Mouse (Mus musculus): ENCODE results near the gene Lmnb2.

Gene Lmnb2

DNA sequence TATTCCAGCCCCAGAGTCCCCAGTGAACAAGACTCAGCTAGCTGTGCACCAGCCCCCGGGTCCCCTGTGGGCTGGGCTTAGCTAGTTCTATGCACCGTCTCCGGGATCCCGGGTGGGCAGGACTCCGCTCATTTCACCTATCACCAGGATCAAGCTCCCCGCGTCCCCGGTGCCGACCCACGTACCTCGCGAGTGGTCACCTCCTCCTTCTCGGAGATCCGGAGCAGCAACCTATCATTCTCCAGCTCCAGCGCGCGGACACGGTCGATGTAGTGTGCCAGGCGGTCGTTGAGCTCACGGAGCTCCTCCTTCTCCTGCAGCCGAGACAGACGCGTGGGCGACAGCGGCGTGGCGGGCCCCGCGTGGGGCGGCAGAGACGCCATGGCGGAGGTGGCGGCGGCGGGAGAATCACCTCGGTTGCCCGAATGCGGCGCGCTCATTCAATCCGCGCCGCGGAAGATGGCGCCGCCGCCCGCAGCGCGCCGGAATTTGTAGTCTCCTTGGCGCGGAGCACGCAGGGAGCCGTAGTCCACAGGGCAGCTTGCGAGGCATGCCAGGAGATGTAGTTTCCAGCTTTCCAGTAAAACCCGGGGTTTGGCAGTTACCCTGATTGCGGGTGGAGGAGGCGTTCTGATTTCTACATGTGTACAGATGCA, at the start of gene Lmnb2:
Gene Lmnb2 (minus strand): TSS at position 467 of the 656 bp plus-strand sequence.
- peak; percentile 70 to 85 for DNase-seq (ENCODE audit: low spot score in 2 of 2)

GRCm38 (mm10) chr10:80967101-80967656, 49.1 kb upstream of the Lmnb2 start:
- DNase-seq (ENCODE audit: low spot score in 2 of 2) = no peak

DNA sequence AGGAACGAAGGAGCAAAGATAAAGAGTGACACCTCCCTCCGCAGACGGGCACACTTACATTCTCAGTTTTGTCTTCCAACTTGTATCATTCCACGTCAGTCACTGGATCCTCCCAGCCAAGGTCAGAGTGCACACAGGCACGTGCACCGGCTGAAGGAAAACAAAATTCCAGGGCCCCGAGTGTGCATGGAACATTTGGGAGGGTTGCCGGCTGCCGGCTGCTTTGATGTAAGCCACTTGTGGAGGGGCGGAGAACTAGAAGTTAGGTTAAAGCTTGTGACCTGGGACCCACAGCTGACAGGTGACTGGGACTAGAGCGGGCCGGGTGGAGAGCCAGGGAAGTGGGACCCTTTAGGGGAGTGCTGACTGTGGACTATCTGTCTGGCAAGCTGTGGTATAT, 48.3 kb upstream of the Lmnb2 start:
- no peak for DNase-seq (ENCODE audit: low spot score in 2 of 2)

DNA sequence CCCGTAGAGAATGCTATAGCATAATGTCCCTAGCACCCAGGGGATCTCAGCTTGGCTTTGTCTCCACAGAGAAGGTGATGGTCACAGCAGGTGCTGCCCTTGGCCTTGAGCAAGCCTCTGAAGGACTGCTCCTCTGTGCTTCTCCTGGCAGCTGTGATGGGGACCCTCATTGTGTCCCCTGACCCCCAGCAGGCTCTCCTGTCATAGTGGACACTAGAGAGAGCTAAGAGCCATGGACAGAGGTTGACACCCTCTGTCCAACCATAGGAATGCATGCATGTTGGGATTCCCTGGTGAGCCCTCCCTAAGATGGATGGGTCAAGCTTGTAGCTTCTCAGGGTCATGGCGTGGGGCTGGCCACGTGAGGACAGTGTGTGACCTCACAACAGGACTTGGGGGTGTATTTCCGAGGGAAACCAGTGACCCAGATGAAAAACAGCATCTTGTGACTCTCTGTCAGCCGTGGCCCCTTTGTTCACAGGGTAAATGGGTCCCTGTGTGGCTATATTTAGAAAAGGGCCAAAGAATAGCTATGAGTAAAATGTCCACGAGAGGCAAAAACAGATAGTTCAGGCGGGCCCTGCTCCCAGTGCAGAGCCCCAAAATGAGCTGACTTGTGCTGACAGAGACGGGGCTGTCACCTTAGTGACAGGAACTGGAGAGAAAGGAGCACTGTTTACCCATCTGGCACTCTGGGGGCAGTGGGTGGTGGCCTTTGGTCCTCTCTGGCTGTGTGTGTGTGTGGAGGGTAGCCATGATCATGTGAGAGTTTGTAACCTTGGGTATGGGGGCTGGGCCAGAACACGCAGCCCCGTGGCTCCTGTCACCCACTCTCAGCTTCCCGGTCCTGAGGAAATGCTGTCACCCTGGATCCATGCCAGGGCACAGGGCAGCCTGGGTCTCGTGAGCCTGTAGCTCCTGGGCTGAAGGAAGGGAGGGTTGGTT, 45.3 kb upstream of the Lmnb2 start:
- peak; percentile 36 to 42 for DNase-seq (ENCODE audit: low spot score in 2 of 2)

DNA sequence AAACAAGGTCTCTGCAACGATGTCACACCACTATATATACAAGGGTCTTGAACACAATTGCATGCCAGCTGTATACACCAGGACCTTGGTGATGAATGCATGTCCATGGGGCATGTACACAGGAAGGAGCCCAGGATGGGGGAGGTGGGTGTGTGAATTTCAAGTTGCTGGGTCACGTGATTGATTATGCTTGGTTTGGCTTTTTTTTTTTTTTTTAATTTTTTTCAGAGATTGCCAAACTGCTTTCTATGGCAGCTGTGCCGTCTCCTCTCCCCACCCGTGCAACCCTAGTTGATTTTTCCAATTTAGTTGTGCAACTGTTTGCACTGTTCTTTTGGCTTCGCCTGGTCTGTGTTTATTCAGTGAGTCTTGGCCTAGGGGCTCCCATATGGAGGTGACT, 44.5 kb upstream of the Lmnb2 start:
- no peak for DNase-seq (ENCODE audit: low spot score in 2 of 2)

DNA sequence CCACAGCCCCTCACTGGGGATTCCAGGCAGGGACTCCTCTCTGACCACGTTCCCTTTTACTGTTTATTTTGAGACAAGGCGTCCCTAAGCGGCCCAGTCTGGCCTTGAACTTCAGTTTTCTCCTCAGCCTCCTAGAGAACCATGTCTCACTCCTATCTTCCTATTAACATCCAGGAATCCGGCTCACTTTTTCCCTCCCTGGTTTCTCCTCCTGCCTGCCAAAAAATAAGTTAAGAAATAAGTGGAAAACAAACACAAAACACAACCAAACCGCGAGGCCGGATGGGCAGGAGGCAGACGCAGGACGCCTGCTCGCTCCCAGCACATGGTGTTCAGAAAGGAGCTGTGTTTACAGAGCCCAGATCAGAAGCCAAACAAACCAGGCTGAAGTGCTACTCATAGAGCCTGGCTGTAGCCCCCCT, 44.0 kb upstream of the Lmnb2 start:
- DNase-seq (ENCODE audit: low spot score in 2 of 2) = no peak

GRCm38 (mm10) chr10:80960551-80961508, 42.8 kb upstream of the Lmnb2 start:
- DNase-seq (ENCODE audit: low spot score in 2 of 2) = no peak

- DNase-seq (ENCODE audit: low spot score in 2 of 2) = no peak
Observed at GRCm38 (mm10) chr10:80958979-80959637, 41.1 kb upstream of the Lmnb2 start.

DNA sequence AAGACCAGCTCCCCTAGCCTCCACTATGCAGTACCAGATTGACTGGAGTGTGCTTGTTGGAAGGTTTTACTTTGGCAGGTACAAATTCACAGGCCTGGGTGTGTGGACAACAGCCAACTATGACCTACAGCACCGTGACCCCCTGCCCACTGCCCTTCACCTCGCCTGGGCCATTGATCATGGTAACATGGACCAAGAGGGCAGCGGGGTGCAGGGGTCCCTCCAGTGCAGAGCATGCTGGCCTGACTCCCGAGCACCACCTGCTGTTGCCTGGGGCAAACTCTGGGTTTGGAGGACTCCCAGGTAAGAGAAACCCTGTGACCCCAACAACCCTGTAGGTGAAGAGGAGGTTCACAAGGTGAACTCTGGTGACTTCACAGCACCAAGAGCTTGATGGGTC, 39.7 kb upstream of the Lmnb2 start:
- DNase-seq (ENCODE audit: low spot score in 2 of 2) = no peak

DNA sequence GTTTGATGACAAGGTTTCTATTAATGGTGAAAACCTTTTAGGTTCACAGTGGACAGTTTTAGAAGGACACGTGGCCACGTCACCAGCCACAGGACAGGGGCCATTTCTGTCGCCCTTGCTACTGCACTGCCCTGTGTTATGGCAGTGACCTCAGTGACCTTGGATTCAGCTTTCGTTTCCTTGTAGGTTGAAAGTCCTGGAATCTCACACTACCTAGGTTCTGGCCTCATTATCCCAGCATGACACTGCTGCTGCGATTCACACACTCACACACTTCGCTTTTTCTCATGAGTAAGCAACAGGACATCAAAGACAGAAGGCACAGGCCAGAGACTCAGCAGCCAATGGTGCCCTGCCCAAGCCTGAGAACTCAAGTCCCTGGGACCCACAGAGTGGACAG, 38.9 kb upstream of the Lmnb2 start:
- DNase-seq (ENCODE audit: low spot score in 2 of 2) = no peak

GRCm38 (mm10) chr10:80956385-80956784, 38.3 kb upstream of the Lmnb2 start:
- DNase-seq (ENCODE audit: low spot score in 2 of 2) = no peak

- DNase-seq (ENCODE audit: low spot score in 2 of 2) = peak in 1 of 2 experiments; percentile 64
Observed at GRCm38 (mm10) chr10:80955536-80955935, 37.5 kb upstream of the Lmnb2 start.

DNA sequence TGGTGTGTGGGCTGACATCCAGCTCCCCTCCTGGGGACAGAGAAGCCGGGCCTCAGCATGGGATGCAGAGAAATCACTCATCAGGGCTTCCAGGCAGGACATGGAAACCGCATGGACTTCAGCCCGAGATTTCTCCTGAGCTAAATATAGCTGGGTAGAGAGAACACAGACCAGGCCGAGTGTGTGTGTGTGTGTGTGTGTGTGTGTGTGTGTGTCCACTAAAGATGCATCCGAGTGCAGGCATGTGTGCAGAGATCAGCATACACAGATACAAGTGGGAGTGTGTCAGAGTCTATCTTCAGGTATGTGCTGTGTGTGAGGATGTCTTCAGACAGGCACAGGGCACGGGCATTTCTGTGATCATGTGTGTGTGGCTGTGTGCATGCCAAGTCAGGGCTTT, 36.8 kb upstream of the Lmnb2 start:
- no peak for DNase-seq (ENCODE audit: low spot score in 2 of 2)

DNA sequence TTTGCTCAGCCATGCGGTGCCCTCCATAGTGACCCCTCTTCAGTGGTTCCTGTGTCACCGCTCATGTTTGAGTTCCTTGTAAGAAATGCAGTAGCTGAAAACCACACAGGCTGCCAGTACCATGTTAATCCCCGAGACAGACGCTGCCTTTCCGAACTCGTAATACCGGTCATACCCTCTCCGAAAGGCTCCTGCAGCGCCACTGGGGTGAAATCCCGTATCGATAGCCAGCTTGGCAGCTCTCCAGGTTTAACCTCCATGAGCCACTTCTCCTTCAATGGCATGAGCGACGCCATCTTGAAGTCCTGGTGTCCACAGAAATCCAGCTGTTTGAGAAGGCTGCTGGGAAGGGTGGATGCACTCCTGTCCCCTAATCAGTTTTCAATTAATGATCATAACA, 36.4 kb upstream of the Lmnb2 start:
- no peak for DNase-seq (ENCODE audit: low spot score in 2 of 2)

DNA sequence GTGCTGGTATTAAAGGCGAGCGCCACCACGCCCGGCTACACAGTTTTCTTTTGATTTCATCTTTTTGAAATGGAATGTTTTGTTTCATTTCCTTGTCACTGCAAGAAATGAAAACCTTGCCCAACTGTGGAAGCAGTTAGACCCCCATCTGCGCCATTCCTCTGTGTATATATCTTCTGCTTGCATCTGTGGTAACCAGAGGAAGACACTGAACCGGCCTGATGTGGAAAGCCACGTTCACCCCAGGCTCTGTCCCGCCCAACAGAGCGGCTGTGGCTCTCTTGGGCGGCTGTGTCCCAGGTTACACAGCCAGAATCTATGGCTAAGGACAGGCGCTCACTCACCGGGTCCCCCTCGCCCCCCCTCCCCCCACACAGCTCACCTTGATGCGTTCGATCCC, 34.4 kb upstream of the Lmnb2 start:
- DNase-seq (ENCODE audit: low spot score in 2 of 2) = no peak

DNA sequence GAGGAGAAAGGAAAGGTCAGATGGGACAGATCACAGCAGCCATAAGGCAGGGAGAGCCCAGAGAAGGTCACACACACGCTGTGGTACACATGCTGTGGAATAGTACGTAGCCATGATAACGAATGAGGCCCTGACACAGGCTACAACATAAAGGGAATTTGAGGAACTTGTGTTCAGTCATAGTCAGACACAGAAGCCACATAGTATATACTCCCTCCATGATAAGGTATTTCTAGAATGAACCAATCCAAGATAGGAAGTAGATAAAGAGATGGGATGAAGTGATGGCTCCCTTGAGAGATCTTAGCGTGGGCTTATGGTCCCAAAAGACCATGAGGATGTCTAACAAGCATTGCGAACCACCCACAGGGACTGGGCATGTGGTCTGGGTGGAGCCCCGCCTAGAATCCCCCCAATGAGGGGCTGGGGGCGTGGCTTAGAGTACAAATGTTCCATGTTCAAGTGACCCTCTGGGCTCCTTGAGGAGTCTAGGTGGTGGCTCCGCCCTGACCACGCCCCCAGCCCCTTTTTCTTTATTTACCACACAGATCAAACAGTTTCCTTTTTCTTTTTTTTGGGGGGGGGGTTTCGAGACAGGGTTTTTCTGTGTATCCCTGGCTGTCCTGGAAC, 33.8 kb upstream of the Lmnb2 start:
- no peak for DNase-seq (ENCODE audit: low spot score in 2 of 2)

GRCm38 (mm10) chr10:80950314-80950713, 32.3 kb upstream of the Lmnb2 start:
- DNase-seq (ENCODE audit: low spot score in 2 of 2) = no peak

- no peak for DNase-seq (ENCODE audit: low spot score in 2 of 2)
Observed at GRCm38 (mm10) chr10:80949081-80949480, 31.0 kb upstream of the Lmnb2 start.

DNA sequence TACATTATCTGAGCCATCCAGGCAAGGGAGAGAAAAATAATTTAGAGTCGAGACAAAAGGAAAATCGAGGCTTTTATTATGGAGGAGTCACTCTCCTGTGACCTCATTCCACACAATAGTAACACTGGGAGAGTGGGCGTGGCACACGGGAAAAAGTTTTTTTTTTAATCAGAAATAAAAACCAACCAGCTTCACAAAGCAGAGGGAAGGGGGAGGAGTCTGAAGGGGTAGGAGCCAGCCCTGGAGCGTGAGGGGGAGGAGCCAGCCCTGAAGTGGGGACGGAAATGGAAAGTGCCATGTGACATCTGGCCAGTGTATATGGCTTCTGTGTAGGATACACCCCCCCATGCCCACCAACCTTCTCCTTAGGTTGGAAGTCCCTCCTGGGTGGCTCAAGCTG, 30.5 kb upstream of the Lmnb2 start:
- DNase-seq (ENCODE audit: low spot score in 2 of 2) = no peak

GRCm38 (mm10) chr10:80947802-80948201, 29.8 kb upstream of the Lmnb2 start:
- no peak for DNase-seq (ENCODE audit: low spot score in 2 of 2)

Data from left cerebral cortex, adult 9 months (tissue).